Mouse (Mus musculus) MEL (cell line): ENCODE results near the gene Mcu. TPM values are rescaled to one million over a fixed set of nuclear protein-coding genes. Genes with fewer than 3 reads are reported as not detected.

Source experiments
- DNase-seq: peaks from one replicate; pipeline ENCODE4 v3.0.0; 2011; ENCODE audit warnings: low read depth, low spot score
- H3K27ac ChIP-seq: 2 replicates; pipeline ENCODE4 v1.5.1; 2012; ENCODE audit warnings: low read depth, mild to moderate bottlenecking, control low read depth, low read length, moderate library complexity; ENCODE audit not compliant: control insufficient read depth
- H3K27me3 ChIP-seq, 2 experiments: fragments of 150-350 bp in 1 of 2; sonication (generic) in 1 of 2; 2 replicates each; pipeline ENCODE4 v1.6.1; 2012; ENCODE audit warnings: low read length in 2 of 2, mild to moderate bottlenecking in 2 of 2, improper control_type of control experiment in 1 of 2, moderate library complexity in 1 of 2; ENCODE audit not compliant: insufficient read depth in 2 of 2, control insufficient read depth in 1 of 2
- H3K36me3 ChIP-seq, 2 experiments: 2 replicates each; pipeline ENCODE4 v1.6.1; 2012 to 2014; ENCODE audit warnings: low read length in 2 of 2, improper control_type of control experiment in 1 of 2, inconsistent platforms in 1 of 2, mild to moderate bottlenecking in 1 of 2; ENCODE audit not compliant: insufficient read depth in 2 of 2, control insufficient read depth in 1 of 2
- H3K4me1 ChIP-seq, 2 experiments: fragments of 150-350 bp in 1 of 2; sonication (generic) in 1 of 2; 2 replicates each; pipeline ENCODE4 v1.6.1; 2012; ENCODE audit warnings: low read length in 2 of 2, improper control_type of control experiment in 1 of 2, mild to moderate bottlenecking in 1 of 2; ENCODE audit not compliant: insufficient read depth in 2 of 2, control insufficient read depth in 1 of 2
- H3K4me3 ChIP-seq, 2 experiments: fragments of 150-350 bp in 1 of 2; sonication (generic) in 1 of 2; 2 replicates each; pipeline ENCODE4 v1.5.1; 2012; ENCODE audit warnings: low read depth in 2 of 2, low read length in 2 of 2, mild to moderate bottlenecking in 2 of 2, moderate library complexity in 2 of 2, control low read depth in 1 of 2, improper control_type of control experiment in 1 of 2; ENCODE audit not compliant: control insufficient read depth in 1 of 2, insufficient read depth in 1 of 2
- H3K79me2 ChIP-seq: 2 replicates; pipeline ENCODE4 v1.6.1; 2012; ENCODE audit warnings: mild to moderate bottlenecking, low read length, moderate library complexity; ENCODE audit not compliant: control insufficient read depth, poor library complexity, insufficient read depth
- H3K9ac ChIP-seq: 2 replicates; pipeline ENCODE4 v1.6.1; 2012; ENCODE audit warnings: low read depth, mild to moderate bottlenecking, control low read depth, low read length, moderate library complexity; ENCODE audit not compliant: control insufficient read depth, poor library complexity, severe bottlenecking
- H3K9me3 ChIP-seq: fragments of 150-350 bp; sonication (generic); replicated peaks from 2 replicates; pipeline ENCODE4 v1.6.1; 2012; ENCODE audit warnings: mild to moderate bottlenecking, low read length, improper control_type of control experiment, moderate library complexity; ENCODE audit not compliant: insufficient read depth
- EP300 ChIP-seq, 2 experiments: IDR thresholded peaks; 2 replicates each; pipeline ENCODE4 v1.6.1; 2011; ENCODE audit warnings: improper control_type of control experiment in 2 of 2, low read length in 2 of 2, low read depth in 1 of 2, mild to moderate bottlenecking in 1 of 2
- HCFC1 ChIP-seq: IDR thresholded peaks from 2 replicates; pipeline ENCODE4 v1.6.1; 2012; ENCODE audit warnings: low read depth, mild to moderate bottlenecking, inconsistent platforms, low read length, improper control_type of control experiment, moderate library complexity
- KAT2A ChIP-seq: conservative IDR thresholded peaks from 2 replicates; pipeline ENCODE4 v1.6.1; 2012; ENCODE audit warnings: low read depth, low read length, improper control_type of control experiment, inconsistent platforms
- MAFK ChIP-seq: IDR thresholded peaks from 2 replicates; pipeline ENCODE4 v1.6.1; 2011; ENCODE audit warnings: low read depth, mild to moderate bottlenecking, low read length, improper control_type of control experiment, borderline replicate concordance
- MXI1 ChIP-seq: IDR thresholded peaks from 2 replicates; pipeline ENCODE4 v1.6.1; 2011; ENCODE audit warnings: mild to moderate bottlenecking, low read depth, low read length, improper control_type of control experiment
- MYC ChIP-seq: IDR thresholded peaks from 2 replicates; pipeline ENCODE4 v1.6.1; 2011; ENCODE audit warnings: low read depth, mild to moderate bottlenecking, low read length, improper control_type of control experiment, moderate library complexity
- NELFE ChIP-seq: IDR thresholded peaks from 2 replicates; pipeline ENCODE4 v1.6.1; 2011; ENCODE audit warnings: low read depth, low read length, improper control_type of control experiment
- NRF1 ChIP-seq: IDR thresholded peaks from 2 replicates; pipeline ENCODE4 v1.6.1; 2014; ENCODE audit warnings: low read depth, mild to moderate bottlenecking, inconsistent platforms, low read length, improper control_type of control experiment, moderate library complexity; ENCODE audit not compliant: poor library complexity, insufficient read depth, severe bottlenecking
- POLR2AphosphoS2 ChIP-seq: IDR thresholded peaks from 2 replicates; pipeline ENCODE4 v1.6.1; 2011; ENCODE audit warnings: low read length, improper control_type of control experiment
- RAD21 ChIP-seq: IDR thresholded peaks from 2 replicates; pipeline ENCODE4 v1.6.1; 2011; ENCODE audit warnings: mild to moderate bottlenecking, low read depth, low read length, improper control_type of control experiment
- SMC3 ChIP-seq: IDR thresholded peaks from 2 replicates; pipeline ENCODE4 v1.6.1; 2011; ENCODE audit warnings: low read depth, low read length, improper control_type of control experiment
- USF1 ChIP-seq: IDR thresholded peaks from 2 replicates; pipeline ENCODE4 v1.6.1; 2014; ENCODE audit warnings: low read depth, mild to moderate bottlenecking, inconsistent platforms, low read length, improper control_type of control experiment, moderate library complexity
- USF2 ChIP-seq, 2 experiments: IDR thresholded peaks; 2 replicates each; pipeline ENCODE4 v1.6.1; 2011 to 2012; ENCODE audit warnings: improper control_type of control experiment in 2 of 2, low read length in 2 of 2, borderline replicate concordance in 1 of 2, inconsistent platforms in 1 of 2, low read depth in 1 of 2, mild to moderate bottlenecking in 1 of 2; ENCODE audit not compliant: insufficient read depth in 1 of 2
- ZC3H11A ChIP-seq: IDR thresholded peaks from 2 replicates; pipeline ENCODE4 v1.6.1; 2012; ENCODE audit warnings: low read depth, mild to moderate bottlenecking, inconsistent platforms, low read length, improper control_type of control experiment
- ZNF384 ChIP-seq: IDR thresholded peaks from 2 replicates; pipeline ENCODE4 v1.6.1; 2012; ENCODE audit warnings: low read depth, mild to moderate bottlenecking, inconsistent platforms, low read length, improper control_type of control experiment
- polyA plus RNA-seq, 2 experiments: library from polyadenylated mRNA; stranded (reverse) in 1 of 2; unstranded in 1 of 2; fragments of >175 nt in 1 of 2; fragments of >200 nt in 1 of 2; gene quantifications; 2 replicates each; pipeline versions ENCODE4 v1.2.1 to v1.2.4; 2012; ENCODE audit warnings: low replicate concordance in 2 of 2, low read depth in 1 of 2; ENCODE audit not compliant: insufficient read length in 2 of 2, insufficient read depth in 1 of 2, missing spikeins in 1 of 2
- total RNA-seq: library from RNA; depleted of rRNA; stranded (reverse); fragments of 300-350 nt; gene quantifications from 2 replicates; pipeline ENCODE4 v1.2.3, GENCODE M21; 2012

Mcu gene
- total and polyA plus RNA-seq, 3 experiments, result 7.7 to 9.4 TPM; not detected in 1

DNA sequence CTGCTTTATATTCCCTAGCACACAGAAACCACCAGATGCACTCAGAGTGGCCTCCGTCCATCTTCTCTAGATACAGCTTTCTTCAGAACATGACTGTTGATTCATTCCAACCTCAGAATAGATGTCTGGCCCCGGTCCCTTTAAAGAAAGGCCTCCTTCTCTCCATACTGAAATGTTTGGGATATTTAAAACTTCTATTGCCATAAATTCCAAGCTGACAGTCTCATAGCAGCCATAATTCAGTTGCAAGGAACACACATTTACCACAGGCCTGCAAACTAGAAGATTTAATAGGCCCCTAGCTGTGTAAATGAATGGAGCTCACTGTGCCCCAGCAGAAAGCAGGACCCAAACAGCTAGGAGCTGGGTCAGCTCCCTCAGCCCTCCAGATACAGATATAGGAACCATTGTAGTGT is 50.5 kb downstream of the Mcu start:
- peaks cover 10 to 15% of the 10 kb centered on the region in 2 experiments for H3K4me1 ChIP-seq
- H3K9me3 ChIP-seq, result no peaks in the 10 kb centered on the region
- peaks cover 0 to 15% of the 10 kb centered on the region in 2 experiments; a peak in 2 of 4 replicates for H3K36me3 ChIP-seq
- H3K9ac ChIP-seq, result no peak overlapping the region
- no peaks in the 10 kb centered on the region for H3K27me3 ChIP-seq
- H3K27ac ChIP-seq, result no peak overlapping the region
- TF ChIP-seq USF1 (no peak), HCFC1 (no peak), SMC3 (no peak), MAFK (no peak), USF2 (IDR thresholded peaks at IDR 0.05; ENCODE audit: borderline replicate concordance in 1 of 2, insufficient read depth in 1 of 2, low read depth in 1 of 2, low read length in 2 of 2) (no peak)
- H3K4me3 ChIP-seq, result no peak overlapping the region
- no peaks in the 10 kb centered on the region for H3K79me2 ChIP-seq
- DNase-seq, result no peak

- no peak overlapping the region for H3K27ac ChIP-seq
- TF ChIP-seq ZC3H11A (no peak), POLR2AphosphoS2 (no peak), KAT2A (no peak), MXI1 (peak; percentile 26; the same call in 1 of the 2 replicates), MAFK (no peak), ZNF384 (no peak)
- H3K79me2 ChIP-seq, result no peaks in the 10 kb centered on the region
- H3K9ac ChIP-seq, result no peak overlapping the region
- H3K27me3 ChIP-seq, result no peaks in the 10 kb centered on the region
- H3K9me3 ChIP-seq, result no peaks in the 10 kb centered on the region
- H3K4me3 ChIP-seq, result no peak overlapping the region
- peaks cover 0 to 4% of the 10 kb centered on the region in 2 experiments; a peak in 2 of 4 replicates for H3K36me3 ChIP-seq
- H3K4me1 ChIP-seq, result peaks cover 2 to 5% of the 10 kb centered on the region in 2 experiments; a peak in 3 of 4 replicates
- DNase-seq, result no peak
Measured at GRCm38 (mm10) chr10:59564551-59564950, 51.9 kb downstream of the Mcu start.

- H3K36me3 ChIP-seq, result no peaks in the 10 kb centered on the region
- DNase-seq, result no peak
- no peak overlapping the region for H3K27ac ChIP-seq
- H3K9me3 ChIP-seq, result no peaks in the 10 kb centered on the region
- H3K79me2 ChIP-seq, result no peaks in the 10 kb centered on the region
- no peaks in the 10 kb centered on the region for H3K27me3 ChIP-seq
- TF ChIP-seq USF2 (IDR thresholded peaks at IDR 0.05; ENCODE audit: borderline replicate concordance in 1 of 2, insufficient read depth in 1 of 2, low read depth in 1 of 2, low read length in 2 of 2), result no peak
- no peak for TF ChIP-seq EP300 (IDR thresholded peaks at IDR 0.05; ENCODE audit: low read depth in 1 of 2, low read length in 2 of 2)
- TF ChIP-seq ZC3H11A, result no peak
- no peak for TF ChIP-seq SMC3
- TF ChIP-seq NRF1, result no peak
- no peak for TF ChIP-seq NELFE
- TF ChIP-seq RAD21, result no peak
- no peak for TF ChIP-seq MYC
- no peak overlapping the region for H3K9ac ChIP-seq
- H3K4me1 ChIP-seq, result no peaks in the 10 kb centered on the region; a peak in 2 of 4 replicates
- H3K4me3 ChIP-seq, result no peak overlapping the region
Measured at GRCm38 (mm10) chr10:59562511-59562910, 54.0 kb downstream of the Mcu start.
